Mouse (Mus musculus): ENCODE measurements around the gene Gse1.

Gse1 gene

GRCm38 (mm10) chr8:120618110-120618509 is 389.9 kb downstream of the Gse1 start:
- peak; percentile 74 for DNase-seq (ENCODE audit: low read depth)

- DNase-seq (ENCODE audit: low read depth) = no peak
Observed at GRCm38 (mm10) chr8:120619235-120620180, 391.3 kb downstream of the Gse1 start.

- no peak for DNase-seq (ENCODE audit: low read depth)
Observed at GRCm38 (mm10) chr8:120620441-120620840, 392.2 kb downstream of the Gse1 start.

GRCm38 (mm10) chr8:120622161-120622560 is 393.9 kb downstream of the Gse1 start:
- DNase-seq (ENCODE audit: low read depth) = no peak

- no peak for DNase-seq (ENCODE audit: low read depth)
Observed at GRCm38 (mm10) chr8:120623608-120624007, 395.4 kb downstream of the Gse1 start.

- no peak for DNase-seq (ENCODE audit: low read depth)
Observed at GRCm38 (mm10) chr8:120626461-120626860, 398.2 kb downstream of the Gse1 start.

- DNase-seq (ENCODE audit: low read depth) = no peak
Observed at GRCm38 (mm10) chr8:120627298-120627697, 399.0 kb downstream of the Gse1 start.

GRCm38 (mm10) chr8:120630031-120630430 is 401.8 kb downstream of the Gse1 start:
- DNase-seq (ENCODE audit: low read depth) = no peak

GRCm38 (mm10) chr8:120630848-120631247 is 402.6 kb downstream of the Gse1 start:
- no peak for DNase-seq (ENCODE audit: low read depth)

Data from c-Kit-positive CD71-negative TER-119-negative erythroid progenitor cells, embryonic 14.5 days (primary cell).